Mouse (Mus musculus) neural tube, embryonic 11.5 days (tissue): ENCODE data around the gene Dmxl2. TPM values are rescaled to one million over a fixed set of nuclear protein-coding genes. Genes with fewer than 3 reads are reported as not detected.

ENCODE experiments used
- ATAC-seq: fragments of 200-750 bp; cut with Nextera tagmentation; 2 replicates; pipeline ENCODE4 v1.8.0; 2017; ENCODE audit warnings: moderate number of reproducible peaks, mild to moderate bottlenecking, moderate TSS enrichment, moderate library complexity; ENCODE audit not compliant: insufficient read depth, low FRiP score, low TSS enrichment
- DNase-seq: peaks from one replicate; pipeline ENCODE4 v3.0.0-alpha.2; 2015; ENCODE audit warnings: low spot score
- H3K27ac ChIP-seq: fragments of 300-500 bp; sonication (generic); 2 replicates; pipeline ENCODE4 v1.5.1; 2014; ENCODE audit warnings: low read depth, mild to moderate bottlenecking, low read length
- H3K27me3 ChIP-seq: fragments of 300-500 bp; sonication (generic); 2 replicates; pipeline ENCODE4 v1.6.1; 2014; ENCODE audit warnings: mild to moderate bottlenecking, low read length, mixed read lengths; ENCODE audit not compliant: control insufficient read depth, insufficient read depth
- H3K36me3 ChIP-seq: fragments of 300-500 bp; sonication (generic); 2 replicates; pipeline ENCODE4 v1.6.1; 2014; ENCODE audit warnings: mild to moderate bottlenecking, low read length, moderate library complexity, mixed read lengths; ENCODE audit not compliant: control insufficient read depth, insufficient read depth
- H3K4me1 ChIP-seq: fragments of 300-500 bp; sonication (generic); 2 replicates; pipeline ENCODE4 v1.6.1; 2014; ENCODE audit warnings: low read length, mixed read lengths; ENCODE audit not compliant: control insufficient read depth, insufficient read depth
- H3K4me2 ChIP-seq: fragments of 300-500 bp; sonication (generic); 2 replicates; pipeline ENCODE4 v1.6.1; 2014; ENCODE audit warnings: low read depth, mild to moderate bottlenecking, moderate library complexity
- H3K4me3 ChIP-seq: fragments of 300-500 bp; sonication (generic); 2 replicates; pipeline ENCODE4 v1.5.1; 2014; ENCODE audit warnings: low read depth, low read length
- H3K9ac ChIP-seq: fragments of 300-500 bp; sonication (generic); 2 replicates; pipeline ENCODE4 v1.6.1; 2014; ENCODE audit warnings: mild to moderate bottlenecking, low read length
- H3K9me3 ChIP-seq: fragments of 300-500 bp; sonication (generic); 2 replicates; pipeline ENCODE4 v1.6.1; 2016; ENCODE audit warnings: low read length; ENCODE audit not compliant: control insufficient read depth
- WGBS: fragments of 180-500 bp; shearing (Covaris S2); extraction: QIAGEN DNeasy Blood & Tissue Kit; methylation state at CpG from one replicate; pipeline ENCODE4 v1.1.7; 2014; 5-methylcytosine and 5-hydroxymethylcytosine counted together
- polyA plus RNA-seq: library from polyadenylated mRNA; unstranded; fragments of >200 nt; fragmentation: Nextera tagmentation; extraction: Ambion mirVana; gene quantifications from 2 replicates; pipeline ENCODE4 v1.2.1, GENCODE M21; 2014

Gene Dmxl2
- polyA plus RNA-seq, 1 experiment from 2014 or later, result 19.8 TPM

- Histone ChIP-seq H3K36me3 (no peaks in the 10 kb centered on the region), H3K9ac (no peak overlapping the region), H3K4me1 (no peaks in the 10 kb centered on the region), H3K4me3 (no peak overlapping the region), H3K27me3 (no peaks in the 10 kb centered on the region), H3K27ac (no peak overlapping the region), H3K4me2 (no peak overlapping the region), H3K9me3 (no peaks in the 10 kb centered on the region)
- WGBS, result 91% methylated on average over 7 of the region's 7 CpGs
- no peak for DNase-seq
- ATAC-seq, result no peak
Measured at GRCm38 (mm10) chr9:54329201-54329600, 172.2 kb downstream of the Dmxl2 start.

- Histone ChIP-seq H3K9ac (no peak overlapping the region), H3K4me2 (no peak overlapping the region), H3K27ac (no peak overlapping the region), H3K27me3 (no peaks in the 10 kb centered on the region), H3K9me3 (no peaks in the 10 kb centered on the region), H3K4me1 (no peaks in the 10 kb centered on the region), H3K36me3 (no peaks in the 10 kb centered on the region), H3K4me3 (no peak overlapping the region)
- no peak for ATAC-seq
- 48% methylated on average over 8 of the region's 8 CpGs for WGBS
- DNase-seq, result no peak
Measured at GRCm38 (mm10) chr9:54323456-54323855, 178.0 kb downstream of the Dmxl2 start.

GRCm38 (mm10) chr9:54316363-54316762 lies 185.1 kb downstream of the Dmxl2 start:
- H3K27me3 ChIP-seq, result no peaks in the 10 kb centered on the region
- DNase-seq, result no peak
- ATAC-seq, result no peak
- no peaks in the 10 kb centered on the region for H3K4me1 ChIP-seq
- no peak overlapping the region for H3K4me3 ChIP-seq
- no peak overlapping the region for H3K4me2 ChIP-seq
- H3K9me3 ChIP-seq, result no peaks in the 10 kb centered on the region
- no peak overlapping the region for H3K27ac ChIP-seq
- WGBS, result 79% methylated on average over 9 of the region's 9 CpGs
- H3K9ac ChIP-seq, result no peak overlapping the region
- no peaks in the 10 kb centered on the region for H3K36me3 ChIP-seq

Other genes with a start within 250 kb of the Dmxl2 start
- not detected in 2 replicates for gene Cyp19a1, start 233.5 kb downstream of the Dmxl2 start, polyA plus RNA-seq
- 0.12 and 0.16 TPM in 2 replicates for gene Gldn, start 215.1 kb downstream of the Dmxl2 start, polyA plus RNA-seq
- gene Sh2d7, start 37.4 kb upstream of the Dmxl2 start, polyA plus RNA-seq, result not detected in 2 replicates
- 17.3 and 18.7 TPM in 2 replicates for gene Cib2, start 58.6 kb upstream of the Dmxl2 start, polyA plus RNA-seq
- 114 and 118 TPM in 2 replicates for gene Idh3a, start 84.7 kb upstream of the Dmxl2 start, polyA plus RNA-seq
- gene Acsbg1, start 160.2 kb upstream of the Dmxl2 start, polyA plus RNA-seq, result 7.2 and 7.7 TPM in 2 replicates
- 3.7 and 4.3 TPM in 2 replicates for gene Dnaja4, start 197.2 kb upstream of the Dmxl2 start, polyA plus RNA-seq
- gene Wdr61, start 232.9 kb upstream of the Dmxl2 start, polyA plus RNA-seq, result 145 and 147 TPM in 2 replicates